Mouse (Mus musculus) spleen, postnatal 10 days (tissue): ENCODE data around the gene Gxylt1.
"Not testable (repeated sequence)": the region's sequence is repeated elsewhere in the genome, so short reads cannot be mapped to it uniquely, and the experiment has no call there.

Experiments used
- DNase-seq, 2 experiments: peaks; one replicate each; pipeline ENCODE4 v3.0.0; 2021 to 2022; ENCODE audit warnings: low spot score in 2 of 2

Gene Gxylt1

GRCm38 (mm10) chr15:93274679-93275583 is at the start of gene Gxylt1:
TSS of gene Gxylt1 (minus strand) at chr15:93275179.
- DNase-seq, result peak; percentile 100

GRCm38 (mm10) chr15:93318781-93319180 is 43.8 kb upstream of the Gxylt1 start:
- no peak for DNase-seq

GRCm38 (mm10) chr15:93310304-93310703 is 35.3 kb upstream of the Gxylt1 start:
- not testable (repeated sequence) for DNase-seq

GRCm38 (mm10) chr15:93298197-93298596 is 23.2 kb upstream of the Gxylt1 start:
- DNase-seq, result no peak

GRCm38 (mm10) chr15:93294483-93294882 is 19.5 kb upstream of the Gxylt1 start:
- DNase-seq, result no peak

- DNase-seq, result no peak
Measured at GRCm38 (mm10) chr15:93288321-93288720, 13.3 kb upstream of the Gxylt1 start.

GRCm38 (mm10) chr15:93287628-93288027 is 12.6 kb upstream of the Gxylt1 start:
- DNase-seq, result no peak

GRCm38 (mm10) chr15:93285244-93285643 is 10.3 kb upstream of the Gxylt1 start:
- peak in 1 of 2 experiments; percentile 64 for DNase-seq

- no peak for DNase-seq
Measured at GRCm38 (mm10) chr15:93284326-93284725, 9.3 kb upstream of the Gxylt1 start.

GRCm38 (mm10) chr15:93283349-93283748 is 8.4 kb upstream of the Gxylt1 start:
- DNase-seq, result peak in 1 of 2 experiments; percentile 60

- DNase-seq, result peak; percentile 33 to 47
Measured at GRCm38 (mm10) chr15:93276276-93276675, 1.3 kb upstream of the Gxylt1 start.

GRCm38 (mm10) chr15:93275623-93276022 is 644 bp upstream of the Gxylt1 start:
- DNase-seq, result peak in 1 of 2 experiments; percentile 66

GRCm38 (mm10) chr15:93273788-93274678 is 946 bp downstream of the Gxylt1 start:
- DNase-seq, result no peak

- DNase-seq, result no peak
Measured at GRCm38 (mm10) chr15:93272948-93273347, 2.0 kb downstream of the Gxylt1 start.

GRCm38 (mm10) chr15:93270289-93270855 is 4.6 kb downstream of the Gxylt1 start:
- DNase-seq, result peak in 1 of 2 experiments; percentile 48

- DNase-seq, result no peak
Measured at GRCm38 (mm10) chr15:93269572-93269971, 5.4 kb downstream of the Gxylt1 start.

- no peak for DNase-seq
Measured at GRCm38 (mm10) chr15:93268001-93268400, 7.0 kb downstream of the Gxylt1 start.

GRCm38 (mm10) chr15:93267479-93267878 is 7.5 kb downstream of the Gxylt1 start:
- DNase-seq, result no peak

GRCm38 (mm10) chr15:93266361-93266760 is 8.6 kb downstream of the Gxylt1 start:
- DNase-seq, result no peak

- DNase-seq, result peak; percentile 38 to 75
Measured at GRCm38 (mm10) chr15:93265728-93266127, 9.3 kb downstream of the Gxylt1 start.

- DNase-seq, result no peak
Measured at GRCm38 (mm10) chr15:93265231-93265630, 9.7 kb downstream of the Gxylt1 start.

GRCm38 (mm10) chr15:93264221-93264620 is 10.8 kb downstream of the Gxylt1 start:
- DNase-seq, result no peak
